Mouse (Mus musculus): ENCODE measurements around the gene Sdhc.
A peak's percentile ranks its signal among the peaks of the same experiment; 100 is the strongest.
"Not testable (repeated sequence)": the region's sequence is repeated elsewhere in the genome, so short reads cannot be mapped to it uniquely, and the experiment has no call there.

The Sdhc gene

GRCm38 (mm10) chr1:171111781-171112575 lies 38.4 kb downstream of the Sdhc start:
- peak; percentile 72 to 79 for DNase-seq

GRCm38 (mm10) chr1:171111020-171111780 lies 39.2 kb downstream of the Sdhc start:
- peak; percentile 94 to 96 for DNase-seq

GRCm38 (mm10) chr1:171110659-171111019 lies 39.8 kb downstream of the Sdhc start:
- no peak for DNase-seq

DNA sequence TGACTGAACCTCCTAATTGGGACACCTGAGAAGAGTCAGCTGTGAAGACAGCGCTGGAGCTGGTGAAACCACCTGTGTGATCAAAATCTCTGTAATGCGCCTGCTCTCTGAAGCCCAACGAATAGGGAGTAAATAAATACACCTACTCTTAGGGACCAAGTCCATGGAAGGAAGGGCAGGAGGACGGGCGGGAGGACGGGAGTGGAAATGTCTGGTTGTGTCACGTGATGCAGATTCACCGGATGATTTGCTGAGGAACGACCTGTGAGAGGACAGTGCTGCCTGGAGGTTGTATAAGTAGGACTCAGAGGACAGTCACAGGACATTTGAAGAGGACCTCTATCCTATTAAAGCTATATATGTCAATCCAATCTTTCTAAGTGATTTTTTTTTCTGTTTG lies 40.8 kb downstream of the Sdhc start:
- DNase-seq: peak in 1 of 2 experiments; percentile 26

- DNase-seq: no peak
Measured at GRCm38 (mm10) chr1:171105226-171105625, 45.2 kb downstream of the Sdhc start.

DNA sequence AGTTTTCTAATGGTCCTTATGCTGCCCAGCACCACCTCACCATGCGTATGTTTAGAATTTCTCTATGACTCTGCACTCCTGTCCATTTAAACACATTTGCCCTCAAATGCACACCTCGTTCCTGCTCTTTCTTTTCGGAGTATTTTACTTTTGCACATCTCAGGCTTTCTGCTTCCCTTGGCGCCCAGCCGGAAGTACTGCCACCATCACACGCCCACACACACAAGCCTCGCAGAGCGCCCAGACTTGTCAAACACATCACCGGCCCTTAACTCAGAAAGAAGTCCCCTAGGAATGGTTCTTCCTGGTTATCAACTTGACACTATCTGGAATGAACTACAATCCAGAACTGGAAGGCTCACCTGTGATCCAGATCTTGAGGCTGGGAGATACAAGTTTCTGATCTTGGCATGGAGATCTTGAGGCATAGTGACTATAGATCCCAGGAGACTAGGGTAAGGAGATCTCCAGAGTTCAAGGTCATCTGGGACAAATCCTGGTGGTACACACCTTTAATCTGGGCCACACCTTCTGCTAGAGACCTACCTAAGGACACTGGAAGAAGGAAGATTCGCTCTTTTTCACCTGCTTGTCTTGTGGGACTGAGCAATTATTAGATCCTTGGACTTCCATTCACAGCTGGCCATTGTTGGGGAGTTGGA lies 47.1 kb downstream of the Sdhc start:
- DNase-seq: peak in 1 of 2 experiments; percentile 38

- peak; percentile 88 to 91 for DNase-seq
Measured at GRCm38 (mm10) chr1:171102547-171103177, 47.7 kb downstream of the Sdhc start.

DNA sequence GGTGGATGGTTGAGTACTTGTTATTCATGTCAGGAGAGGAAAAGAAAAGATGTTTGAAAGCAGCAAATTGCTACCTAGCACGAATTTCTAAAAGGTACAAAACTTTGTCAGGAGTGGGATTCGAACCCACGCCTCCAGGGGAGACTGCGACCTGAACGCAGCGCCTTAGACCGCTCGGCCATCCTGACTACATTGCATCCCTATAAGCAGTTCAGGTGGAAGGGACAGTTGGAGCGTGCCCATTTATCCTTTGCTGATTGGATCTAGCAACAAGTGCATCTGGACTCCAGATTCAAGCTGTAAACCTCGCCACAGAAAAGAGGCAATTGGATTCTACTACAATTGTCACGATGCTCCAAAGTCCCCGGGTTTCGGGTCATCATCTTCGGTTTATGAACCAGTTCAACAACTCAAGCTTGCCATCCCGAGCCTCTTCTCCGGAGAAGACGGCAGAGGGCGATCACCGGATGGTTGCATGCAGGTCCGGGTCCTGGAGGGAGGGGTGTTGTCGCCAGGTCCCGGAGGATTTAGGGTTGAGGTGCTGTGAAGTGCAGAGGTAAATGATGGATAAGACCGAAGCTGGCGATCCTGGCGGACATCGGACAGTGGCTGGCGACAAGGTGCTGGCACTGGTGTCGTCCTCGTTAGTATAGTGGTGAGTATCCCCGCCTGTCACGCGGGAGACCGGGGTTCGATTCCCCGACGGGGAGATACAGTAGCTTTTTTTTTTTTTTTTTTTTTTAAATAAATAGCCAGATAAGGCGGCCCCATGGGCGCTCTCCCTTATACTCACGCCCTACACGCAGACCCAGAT lies 48.5 kb downstream of the Sdhc start:
- DNase-seq: peak; percentile 89 to 92

DNA sequence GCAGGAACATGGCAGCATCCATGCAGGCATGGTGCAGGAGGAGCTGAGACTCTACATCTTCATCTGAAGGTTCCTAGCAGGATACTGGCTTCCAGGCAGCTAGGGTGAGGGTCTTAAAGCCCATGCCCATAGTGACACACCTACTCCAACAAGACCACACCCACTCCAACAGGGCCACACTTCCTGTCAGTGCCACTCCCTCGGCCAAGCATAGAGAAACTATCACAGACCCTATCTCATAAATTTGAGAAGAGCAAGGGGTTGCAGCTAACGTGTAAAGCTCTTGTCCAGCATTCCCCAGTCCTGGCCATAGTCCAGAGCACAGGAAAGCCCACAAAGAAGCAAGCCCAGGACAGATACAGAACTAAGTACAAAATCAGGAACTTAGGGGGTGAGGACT lies 49.4 kb downstream of the Sdhc start:
- DNase-seq: no peak

DNA sequence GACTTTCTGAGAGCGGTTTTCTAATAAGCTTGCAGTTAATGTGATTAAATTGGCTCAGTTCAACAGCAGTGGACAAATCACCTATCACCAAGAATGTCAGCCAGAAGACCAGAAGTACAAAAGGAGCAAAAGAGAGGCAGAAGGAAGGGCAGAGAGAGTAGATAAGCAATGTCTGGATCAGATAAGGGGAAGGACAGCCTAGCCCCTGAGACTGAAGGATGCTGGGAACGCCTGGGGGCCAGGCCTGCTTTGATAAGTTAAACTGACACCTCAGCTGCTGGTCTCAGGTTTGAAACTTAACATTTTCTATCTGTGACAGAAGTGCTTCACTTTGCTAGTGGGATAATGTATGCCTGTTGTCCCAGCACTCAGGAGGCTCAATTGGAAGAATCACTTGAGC lies 52.8 kb downstream of the Sdhc start:
- no peak for DNase-seq

DNA sequence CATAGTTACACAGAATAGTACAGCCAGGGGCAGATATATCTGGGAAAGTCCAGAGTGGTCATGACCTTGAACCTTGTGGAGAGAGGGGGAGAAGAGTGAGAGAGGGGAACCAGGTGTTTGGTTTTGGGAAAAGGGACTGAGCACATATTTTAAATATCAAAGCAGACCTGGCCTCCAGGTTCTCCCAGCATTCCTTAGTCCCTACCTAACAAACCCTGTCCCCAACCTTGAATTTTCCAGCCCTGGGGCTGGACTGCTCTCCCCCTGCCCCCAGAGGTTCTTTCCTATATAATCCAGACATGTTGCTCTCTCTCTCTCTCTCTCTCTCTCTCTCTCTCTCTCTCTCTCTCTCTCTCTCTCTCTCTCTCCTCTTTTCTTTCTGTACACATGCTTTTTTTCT lies 53.3 kb downstream of the Sdhc start:
- DNase-seq: no peak

GRCm38 (mm10) chr1:171096110-171096964 lies 54.1 kb downstream of the Sdhc start:
- peak in 1 of 2 experiments; percentile 17 for DNase-seq

- DNase-seq: no peak
Measured at GRCm38 (mm10) chr1:171094424-171094823, 56.0 kb downstream of the Sdhc start.

GRCm38 (mm10) chr1:171090761-171091160 lies 59.6 kb downstream of the Sdhc start:
- DNase-seq: no peak

- no peak for DNase-seq
Measured at GRCm38 (mm10) chr1:171089891-171090290, 60.5 kb downstream of the Sdhc start.

DNA sequence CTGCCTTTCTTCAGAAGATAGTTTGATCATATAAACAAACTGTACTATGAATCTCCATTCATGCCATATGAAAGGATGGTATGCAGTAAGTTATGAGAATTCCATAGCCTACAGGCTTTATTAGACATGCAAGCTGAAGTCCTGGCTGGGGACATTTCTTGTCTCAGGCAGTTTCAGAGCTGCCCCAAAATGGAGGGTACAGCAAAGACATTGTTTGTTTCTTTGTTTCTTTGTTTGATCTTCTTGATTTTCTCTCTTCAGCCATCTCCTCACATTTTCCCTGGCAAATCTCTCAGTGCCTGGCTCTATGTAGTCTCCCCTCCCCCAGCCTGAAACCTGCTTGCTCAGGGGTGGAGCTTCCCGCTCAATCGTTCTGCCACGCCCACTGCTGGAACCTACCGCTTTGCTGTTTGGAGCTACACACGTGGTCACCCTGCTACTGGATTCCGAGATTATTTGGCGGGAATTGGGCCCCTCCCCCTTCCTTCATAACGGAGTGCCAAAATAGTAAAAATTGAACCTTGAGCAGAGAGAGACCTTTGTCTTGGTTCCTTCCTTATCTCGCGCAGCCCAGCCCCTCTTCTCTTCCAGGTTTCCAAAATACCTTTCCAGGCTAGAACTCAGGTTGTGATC lies 62.0 kb downstream of the Sdhc start:
- DNase-seq: peak in 1 of 2 experiments; percentile 61

- no peak for DNase-seq
Measured at GRCm38 (mm10) chr1:171085718-171086117, 64.7 kb downstream of the Sdhc start.

DNA sequence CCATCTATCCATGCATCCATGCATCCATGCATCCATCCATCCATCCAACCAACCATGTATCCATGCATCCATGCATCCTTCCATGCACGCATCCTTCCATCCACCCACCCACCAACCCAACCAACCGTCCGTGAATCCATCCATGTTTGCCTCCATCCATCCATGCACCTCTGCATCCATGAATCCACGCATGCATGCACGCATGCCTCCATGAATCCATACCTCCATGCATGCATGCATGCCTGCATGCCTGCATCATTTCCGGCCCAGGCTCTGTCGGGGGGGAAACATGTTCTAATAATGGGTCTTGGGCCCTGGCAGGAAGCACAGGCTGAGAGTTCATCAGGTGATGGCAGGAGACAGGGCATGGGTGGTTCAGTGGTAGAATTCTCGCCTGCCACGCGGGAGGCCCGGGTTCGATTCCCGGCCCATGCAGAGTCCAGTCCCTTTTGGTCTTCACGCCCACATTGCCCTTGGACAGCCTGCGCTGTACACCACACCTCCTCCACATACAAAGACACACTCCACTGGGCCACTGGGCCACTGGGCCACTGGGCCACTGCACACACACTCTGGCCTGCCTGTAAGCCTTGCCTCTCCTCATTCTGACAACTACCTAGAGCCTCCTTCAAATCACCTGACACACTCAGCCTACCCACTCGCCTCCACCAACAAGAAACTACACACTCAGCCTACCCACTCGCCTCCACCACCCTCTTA lies 68.7 kb downstream of the Sdhc start:
- not testable (repeated sequence) for DNase-seq

- not testable (repeated sequence) for DNase-seq
Measured at GRCm38 (mm10) chr1:171079825-171080224, 70.6 kb downstream of the Sdhc start.

- DNase-seq: not testable (repeated sequence)
Measured at GRCm38 (mm10) chr1:171079345-171079744, 71.1 kb downstream of the Sdhc start.

Data from kidney, postnatal 4 days (tissue).